Mouse (Mus musculus): ENCODE results near the gene Anxa4.

- TF ChIP-seq CTCF (conservative IDR thresholded peaks at IDR 0.05; ENCODE audit: low read length) (no peak), POU5F1 (IDR thresholded peaks at IDR 0.05; ENCODE audit: borderline replicate concordance, low read length) (no peak), NANOG (IDR thresholded peaks at IDR 0.05; ENCODE audit: borderline replicate concordance, low read length) (no peak)
Observed at GRCm38 (mm10) chr6:86749817-86750216, 43.6 kb downstream of the Anxa4 start.
